Mouse (Mus musculus): ENCODE measurements around the gene Rufy4. TPM values are rescaled to one million over a fixed set of nuclear protein-coding genes. Genes with fewer than 3 reads are reported as not detected.

Rufy4 gene
- total RNA-seq, 2 experiments from 2014 or later = 0.69 to 1.2 TPM

- DNase-seq = no peak
- intact Hi-C loops (cut with DNase I) = no loop called here
Observed at GRCm38 (mm10) chr1:74103654-74104353, 21.5 kb upstream of the Rufy4 start.

GRCm38 (mm10) chr1:74105660-74106059 is 19.7 kb upstream of the Rufy4 start:
- peak; percentile 68 to 70 for DNase-seq
- intact Hi-C loops (cut with DNase I) = no loop called here

GRCm38 (mm10) chr1:74106214-74106613 is 19.1 kb upstream of the Rufy4 start:
- intact Hi-C loops (cut with DNase I) = no loop called here

GRCm38 (mm10) chr1:74107931-74108618 is 17.3 kb upstream of the Rufy4 start:
- intact Hi-C loops (cut with DNase I) = no loop called here
- DNase-seq = peak in 1 of 2 experiments; percentile 16

More at GRCm38 (mm10) chr1:74106214-74106613, 19.1 kb upstream of the Rufy4 start:
- no peak for DNase-seq

- no peak for DNase-seq
- intact Hi-C loops (cut with DNase I) = no loop called here
Observed at GRCm38 (mm10) chr1:74109670-74110069, 15.7 kb upstream of the Rufy4 start.

- DNase-seq = no peak
- intact Hi-C loops (cut with DNase I) = no loop called here
Observed at GRCm38 (mm10) chr1:74110932-74111695, 14.2 kb upstream of the Rufy4 start.

GRCm38 (mm10) chr1:74111696-74112030 is 13.7 kb upstream of the Rufy4 start:
- DNase-seq = no peak
- intact Hi-C loops (cut with DNase I) = no loop called here

GRCm38 (mm10) chr1:74113071-74113470 is 12.3 kb upstream of the Rufy4 start:
- intact Hi-C loops (cut with DNase I) = no loop called here
- peak in 1 of 2 experiments; percentile 26 for DNase-seq

GRCm38 (mm10) chr1:74117876-74118275 is 7.5 kb upstream of the Rufy4 start:
- intact Hi-C loops (cut with DNase I) = no loop called here
- DNase-seq = no peak

- DNase-seq = no peak
- intact Hi-C loops (cut with DNase I) = no loop called here
Observed at GRCm38 (mm10) chr1:74119115-74119514, 6.2 kb upstream of the Rufy4 start.

- intact Hi-C loops (cut with DNase I) = no loop called here
- no peak for DNase-seq
Observed at GRCm38 (mm10) chr1:74121138-74121537, 4.2 kb upstream of the Rufy4 start.

GRCm38 (mm10) chr1:74121821-74122576 is 3.3 kb upstream of the Rufy4 start:
- peak; percentile 58 to 67 for DNase-seq
- intact Hi-C loops (cut with DNase I) = loop anchor here (2.0 kb wide), 1 partner anchor 21 kb away; no protein-coding TSS in a partner anchor

GRCm38 (mm10) chr1:74123215-74123614 is 2.1 kb upstream of the Rufy4 start:
- intact Hi-C loops (cut with DNase I) = loop anchor here (2.0 kb wide), 1 partner anchor 22 kb away; no protein-coding TSS in a partner anchor

GRCm38 (mm10) chr1:74124021-74124981 is 1.0 kb upstream of the Rufy4 start, which contains the start of gene Tns1:
Gene Tns1 (minus strand): TSS chr1:74124449.
- intact Hi-C loops (cut with DNase I) = loop anchor here (2.0 kb wide), 2 partner anchors 42 to 138 kb away; no protein-coding TSS in a partner anchor
- DNase-seq = peak; percentile 52 to 61

More at GRCm38 (mm10) chr1:74123215-74123614, 2.1 kb upstream of the Rufy4 start:
- DNase-seq = no peak

- intact Hi-C loops (cut with DNase I) = no loop called here
- DNase-seq = no peak
Observed at GRCm38 (mm10) chr1:74130883-74131659, 5.7 kb downstream of the Rufy4 start.

- DNase-seq = no peak
- intact Hi-C loops (cut with DNase I) = no loop called here
Observed at GRCm38 (mm10) chr1:74132011-74132410, 6.7 kb downstream of the Rufy4 start.

GRCm38 (mm10) chr1:74133954-74134353 is 8.6 kb downstream of the Rufy4 start:
- intact Hi-C loops (cut with DNase I) = no loop called here
- DNase-seq = no peak

GRCm38 (mm10) chr1:74135326-74135950 is 10.1 kb downstream of the Rufy4 start:
- no peak for DNase-seq
- intact Hi-C loops (cut with DNase I) = no loop called here
